Mouse (Mus musculus) ovary, postnatal 36 days (tissue): ENCODE results near the gene Acy3.
"Not testable (repeated sequence)": the region's sequence is repeated elsewhere in the genome, so short reads cannot be mapped to it uniquely, and the experiment has no call there.

Source experiments
- DNase-seq: peaks from one replicate; pipeline ENCODE4 v3.0.0; 2022; ENCODE audit warnings: low spot score, mixed read lengths

Acy3 gene

DNA sequence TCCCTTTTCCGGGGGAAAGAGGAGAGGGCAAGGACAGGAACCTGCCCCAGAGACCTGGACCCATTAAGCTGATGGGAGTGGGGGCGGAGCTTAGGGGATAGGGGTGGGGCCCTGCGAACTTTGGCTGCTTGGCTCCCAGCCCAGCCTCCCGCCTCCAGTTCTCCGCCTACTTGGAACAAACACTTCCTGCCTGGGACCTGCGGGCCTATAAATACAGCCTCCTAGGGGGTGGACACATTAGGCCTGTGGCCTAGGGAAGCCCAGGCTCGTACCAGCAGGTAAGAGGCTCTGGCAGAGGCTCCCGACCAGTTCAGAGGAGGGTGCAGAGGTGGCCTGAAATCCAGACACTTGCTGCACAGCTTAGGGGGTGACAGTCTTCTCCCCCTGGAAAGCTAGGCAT, at the start of gene Acy3:
Gene Acy3, plus strand, starts transcription at position 237 of the 400 bp plus-strand sequence.
- DNase-seq: peak; percentile 84

DNA sequence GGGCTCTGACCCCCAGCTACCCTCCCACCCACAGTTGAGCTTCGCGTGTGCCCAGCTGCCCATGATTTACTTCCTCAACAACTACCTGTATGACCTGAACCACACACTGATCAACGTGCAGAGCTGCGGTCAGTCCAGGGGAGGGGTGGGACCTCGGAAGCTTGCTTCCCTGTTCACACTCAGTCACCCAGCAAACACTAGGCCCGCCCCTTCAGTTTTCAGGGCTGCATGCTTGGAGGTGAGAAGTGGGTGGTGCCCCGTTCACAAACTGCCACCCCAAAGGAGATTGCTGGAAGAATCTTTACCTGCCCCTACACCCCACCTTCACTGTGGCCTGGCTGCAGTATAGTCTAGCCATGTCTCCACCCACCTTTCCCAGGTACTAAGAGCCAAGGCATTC, 44.1 kb upstream of the Acy3 start:
- no peak for DNase-seq

DNA sequence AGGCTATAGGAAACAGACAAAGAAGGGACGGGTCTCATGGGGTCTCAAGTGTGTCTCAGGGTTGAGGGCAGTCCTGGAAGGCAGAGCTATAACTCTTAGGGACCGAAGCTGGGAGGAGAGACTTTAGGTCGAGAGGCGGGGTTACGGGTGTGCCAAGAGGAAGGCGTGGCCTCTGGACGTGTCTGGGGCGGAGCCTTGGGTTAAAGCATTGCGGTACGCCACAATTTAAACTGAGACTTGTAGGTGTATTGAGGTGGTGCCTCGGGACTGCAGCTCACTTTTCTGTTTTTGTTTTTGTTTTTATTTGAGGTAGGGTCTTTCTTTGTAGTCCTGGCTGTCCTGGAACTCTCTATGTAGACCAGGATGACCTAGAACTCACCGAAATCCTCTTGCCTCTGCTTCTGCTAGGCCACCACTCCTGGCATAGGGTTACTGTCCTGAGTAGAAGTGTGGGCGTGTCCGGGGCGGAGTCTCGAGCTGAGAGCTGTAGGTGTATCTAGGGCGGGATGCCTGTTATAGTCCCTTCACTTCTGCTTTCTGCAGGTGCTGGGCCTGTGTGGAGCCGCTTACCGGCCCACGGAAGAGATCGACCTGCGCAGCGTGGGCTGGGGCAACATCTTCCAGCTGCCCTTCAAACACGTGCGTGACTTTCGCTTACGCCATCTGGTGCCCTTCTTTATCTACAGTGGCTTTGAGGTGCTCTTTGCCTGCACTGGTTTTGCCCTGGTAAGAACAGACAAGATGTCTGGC, 43.2 kb upstream of the Acy3 start:
- DNase-seq: no peak

DNA sequence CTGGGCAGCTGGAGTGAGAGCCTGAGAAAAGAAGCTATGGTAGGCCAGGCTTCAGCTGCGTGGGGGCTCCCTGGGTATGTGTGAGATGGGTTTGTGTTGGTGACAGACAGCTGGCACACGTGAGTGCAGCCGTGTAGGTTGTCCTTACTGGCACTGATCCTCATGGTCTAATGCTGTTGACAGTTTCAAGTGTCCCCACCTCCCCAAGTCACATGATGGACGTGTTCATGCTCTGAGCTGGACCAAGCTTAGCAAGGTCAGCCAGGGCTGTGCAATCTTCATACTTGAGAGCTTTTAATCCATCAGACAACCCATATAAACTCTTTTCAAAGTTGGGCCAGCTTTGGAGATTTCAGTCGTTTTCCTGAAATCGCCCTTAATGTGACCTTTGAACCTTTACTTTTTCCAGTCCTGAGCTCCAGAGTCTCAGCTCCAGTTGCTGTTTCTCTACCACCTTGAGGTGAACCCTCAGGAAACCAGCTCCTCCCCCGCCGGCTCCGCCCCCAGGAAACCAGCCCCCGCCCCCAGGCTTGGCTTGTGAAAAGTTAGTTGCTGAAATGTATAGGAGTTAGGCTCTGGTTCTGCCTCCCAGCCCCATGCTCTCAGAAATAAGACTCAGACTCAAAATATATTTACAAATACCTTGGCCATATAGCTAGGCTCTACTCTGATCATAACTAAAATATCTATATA, 40.4 kb upstream of the Acy3 start:
- DNase-seq: no peak

DNA sequence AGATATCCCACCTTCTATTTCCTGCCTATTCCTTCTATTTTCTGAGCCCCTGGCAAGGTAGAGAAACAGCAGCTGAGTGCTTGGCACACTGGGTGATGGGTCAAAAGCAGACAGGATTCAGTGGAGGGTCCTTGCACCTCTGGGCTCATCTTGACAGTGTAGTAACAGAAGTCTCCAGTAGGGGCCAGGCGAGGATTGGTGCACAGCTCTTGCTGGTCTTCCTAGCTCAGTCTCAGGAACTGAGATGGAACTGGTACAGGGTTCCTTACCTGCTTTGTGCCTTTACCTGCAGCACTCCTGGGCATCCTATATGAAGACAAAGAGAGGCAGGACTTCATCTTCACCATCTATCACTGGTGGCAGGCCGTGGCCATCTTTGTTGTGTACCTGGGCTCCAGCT, 39.7 kb upstream of the Acy3 start:
- DNase-seq: peak; percentile 50

DNA sequence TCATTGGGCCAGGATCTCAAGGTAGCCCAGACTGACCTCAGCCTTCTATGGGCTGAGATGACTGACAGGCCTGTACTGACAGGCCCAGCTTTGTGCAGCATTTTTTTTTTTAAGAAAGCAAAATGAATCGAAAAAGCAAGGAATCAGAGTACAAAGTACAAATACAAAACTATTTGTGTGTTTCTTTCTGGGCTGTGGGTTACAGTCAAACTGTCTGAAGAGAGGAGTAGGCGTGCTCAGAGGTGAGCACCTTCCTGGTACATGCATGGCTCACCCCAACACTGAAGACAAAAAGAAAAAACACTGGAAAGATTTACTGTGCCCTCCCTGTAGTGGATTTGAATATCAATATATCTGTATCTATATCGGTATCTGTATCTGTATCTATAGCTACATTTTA, 38.6 kb upstream of the Acy3 start:
- DNase-seq: no peak

DNA sequence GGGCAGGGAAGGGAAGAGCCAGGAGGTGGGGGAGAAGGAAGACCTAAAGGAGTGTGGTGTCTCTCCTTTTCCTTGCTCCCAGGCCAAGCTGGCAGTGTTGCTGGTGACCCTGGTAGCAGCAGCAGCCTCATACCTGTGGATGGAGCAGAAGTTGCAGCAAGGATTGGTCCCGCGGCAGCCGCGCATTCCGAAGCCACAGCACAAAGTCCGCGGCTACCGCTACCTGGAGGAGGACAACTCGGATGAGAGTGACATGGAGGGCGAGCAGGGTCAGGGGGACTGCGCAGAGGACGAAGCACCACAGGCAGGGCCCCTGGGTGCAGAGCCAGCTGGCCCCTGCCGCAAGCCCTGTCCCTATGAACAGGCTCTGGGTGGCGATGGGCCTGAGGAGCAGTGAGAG, 37.8 kb upstream of the Acy3 start:
- no peak for DNase-seq

DNA sequence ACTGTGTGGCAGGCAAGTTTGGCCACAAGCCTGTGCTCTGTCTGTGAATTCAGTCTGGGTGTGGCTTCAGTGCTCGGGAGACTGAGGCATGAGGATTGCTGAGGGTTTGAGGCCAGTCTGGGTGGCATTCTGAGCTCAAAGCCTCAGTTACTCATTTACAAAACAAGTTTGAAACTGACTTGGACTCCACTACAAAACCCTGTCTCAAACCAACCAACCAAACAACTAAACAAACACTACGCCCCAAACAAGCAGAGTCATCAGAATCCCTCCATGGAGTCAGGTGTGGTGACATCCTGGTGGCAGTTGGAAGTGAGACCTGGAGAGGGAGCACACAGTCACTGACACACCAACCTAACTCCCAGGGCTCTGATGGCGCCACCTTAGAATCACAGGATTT, 36.0 kb upstream of the Acy3 start:
- DNase-seq: no peak

DNA sequence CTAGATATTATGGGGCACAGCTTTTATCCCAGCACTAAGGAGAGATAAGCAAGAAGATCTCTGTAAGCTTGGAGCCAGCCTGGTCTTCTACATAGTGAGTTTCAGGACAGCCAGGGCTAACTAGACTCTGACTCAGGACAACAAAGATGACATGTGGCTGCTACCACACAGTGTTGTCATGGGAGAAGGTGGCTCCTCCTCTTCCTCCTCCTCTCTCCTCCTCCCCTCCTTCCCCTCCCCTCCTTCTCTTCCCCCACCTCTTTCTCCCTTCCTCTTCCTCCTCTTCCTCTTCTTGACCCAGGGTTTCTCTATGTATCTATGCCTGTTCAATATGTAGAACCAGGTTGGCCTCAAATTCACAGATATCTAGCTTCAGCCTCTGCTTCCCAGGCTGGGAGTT, 34.9 kb upstream of the Acy3 start:
- no peak for DNase-seq

DNA sequence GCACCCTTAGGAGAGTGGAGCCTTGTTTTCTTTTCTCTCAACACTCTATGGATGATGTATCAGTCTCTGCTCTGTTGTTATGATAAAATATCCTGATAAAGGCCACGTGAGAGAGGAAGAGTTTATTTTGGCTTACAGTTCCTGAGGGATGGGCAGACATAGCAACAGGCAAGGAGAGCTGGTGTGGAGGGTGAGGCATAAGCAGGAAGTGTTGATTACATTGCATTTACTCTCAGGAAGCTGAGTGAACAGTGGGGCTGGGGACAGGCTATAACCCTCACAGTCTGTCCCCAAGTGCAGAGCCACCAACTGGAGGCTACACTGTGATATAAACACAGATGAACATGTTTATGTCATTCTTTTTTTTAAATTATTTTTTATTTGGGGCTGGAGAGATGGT, 34.3 kb upstream of the Acy3 start:
- DNase-seq: no peak

DNA sequence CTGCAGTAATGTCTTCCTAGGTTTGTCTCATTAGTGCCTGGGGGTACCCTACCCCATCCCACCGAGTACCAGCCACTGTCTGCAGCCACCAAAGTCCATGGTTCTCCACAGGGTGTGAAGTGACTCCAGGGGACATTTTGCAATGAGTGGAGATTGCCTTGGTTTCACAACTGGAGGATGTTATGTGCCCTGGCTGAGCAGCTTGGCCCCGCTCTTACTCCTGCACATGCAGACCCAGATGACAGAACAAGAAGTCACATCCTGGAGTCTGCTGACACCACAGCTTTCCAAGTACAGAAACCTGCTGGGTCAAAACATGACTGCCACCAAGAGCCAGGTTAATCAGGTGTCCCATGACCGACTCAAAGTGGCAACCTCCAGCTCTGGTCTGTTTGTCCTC, 31.3 kb upstream of the Acy3 start:
- DNase-seq: no peak

DNA sequence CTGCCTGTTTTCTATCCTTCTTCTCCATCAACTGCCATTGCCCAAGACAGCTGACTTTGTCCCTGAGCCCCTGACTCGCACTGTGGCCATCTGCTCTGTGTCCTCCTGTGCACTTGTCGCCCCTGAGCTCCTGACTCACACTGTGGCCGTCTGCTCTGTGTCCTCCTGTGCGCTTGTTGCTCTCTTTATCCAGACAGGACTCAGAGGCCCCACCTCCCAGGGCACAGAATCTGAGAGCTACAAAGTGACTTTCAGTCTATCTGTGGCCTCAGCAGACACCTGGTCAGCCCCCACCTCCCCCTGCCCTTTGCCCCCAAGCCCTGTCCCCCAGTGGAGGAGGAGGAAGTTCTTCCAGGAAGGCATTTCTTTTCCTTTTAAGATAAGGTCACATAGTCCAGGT, 30.6 kb upstream of the Acy3 start:
- DNase-seq: no peak

DNA sequence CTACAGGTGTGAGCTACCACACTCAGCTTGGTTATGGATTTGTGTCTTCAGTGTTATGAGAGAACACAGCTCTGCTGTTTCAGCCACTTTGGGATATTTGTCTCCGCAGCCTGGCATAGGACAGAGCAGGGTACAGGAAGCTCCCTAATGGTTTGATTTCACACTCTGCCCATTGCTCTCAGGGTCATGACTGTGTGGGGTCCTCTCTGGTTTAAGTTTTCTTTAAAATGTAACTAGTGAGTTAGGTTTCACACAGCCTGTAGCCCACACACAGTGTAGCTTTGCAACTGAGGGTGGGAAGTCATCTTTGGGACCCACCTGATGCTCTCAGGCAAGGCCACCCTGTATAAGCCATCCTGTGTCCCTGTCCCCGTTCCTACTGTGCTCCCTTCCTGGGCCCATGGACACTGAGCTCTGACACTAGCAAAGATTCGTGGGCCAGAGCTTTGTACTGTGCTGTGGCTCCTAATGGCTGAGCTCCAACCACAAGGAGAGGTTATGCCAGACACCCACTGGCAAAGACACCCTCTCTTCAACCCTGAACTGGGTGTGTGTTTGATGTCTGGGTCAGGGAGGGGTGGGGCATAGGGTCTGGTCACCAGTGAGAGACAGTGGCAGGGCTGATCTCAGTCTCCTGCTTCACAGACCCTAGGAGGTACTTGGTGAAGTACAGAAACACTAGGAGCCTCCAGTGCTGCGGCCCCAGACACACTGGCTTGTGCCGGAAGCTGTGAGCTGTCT, 28.9 kb upstream of the Acy3 start:
- DNase-seq: not testable (repeated sequence)

DNA sequence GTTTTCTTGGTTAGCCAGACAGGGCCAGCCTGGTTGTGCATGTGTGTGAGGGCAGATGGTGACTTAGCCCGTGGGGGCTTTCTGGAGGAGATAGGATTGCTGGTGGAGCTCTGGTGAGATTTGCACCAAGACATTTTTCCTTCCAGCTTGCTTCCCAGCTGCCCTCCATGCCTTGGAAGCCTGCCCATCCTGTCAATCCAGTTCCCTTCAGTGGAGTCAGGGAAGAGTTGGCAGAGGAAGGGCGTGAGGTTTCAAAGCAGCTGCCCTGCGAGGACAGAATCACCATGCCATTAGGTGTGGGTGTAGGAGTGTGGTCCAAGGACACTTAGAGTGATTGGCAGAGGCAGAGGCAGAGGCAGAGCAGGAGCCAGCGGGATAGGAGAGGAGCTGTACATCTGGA, 27.9 kb upstream of the Acy3 start, which contains the start of gene Aldh3b3:
Gene Aldh3b3, plus strand, starts transcription at position 176 of the 400 bp plus-strand sequence.
- no peak for DNase-seq

DNA sequence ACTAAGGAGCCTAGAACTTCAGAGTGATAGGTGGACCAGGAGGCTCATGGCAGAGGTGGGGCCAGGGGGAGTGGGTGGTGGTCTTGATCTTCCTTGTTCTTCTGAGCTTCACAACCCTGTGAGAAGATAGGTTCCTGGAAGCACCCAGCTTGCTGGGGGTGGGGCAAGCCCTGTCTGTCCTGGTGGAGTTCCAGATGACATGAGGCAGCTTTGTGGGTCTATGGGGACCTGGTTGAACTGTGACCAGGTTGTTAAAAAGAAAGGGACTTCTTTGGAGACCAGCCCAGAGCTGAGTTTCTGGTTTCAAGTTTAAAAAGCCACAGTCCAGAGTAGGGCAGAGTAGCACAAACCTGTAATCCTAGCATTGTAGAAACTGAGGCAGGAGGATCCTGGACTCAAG, 27.3 kb upstream of the Acy3 start:
- DNase-seq: no peak

DNA sequence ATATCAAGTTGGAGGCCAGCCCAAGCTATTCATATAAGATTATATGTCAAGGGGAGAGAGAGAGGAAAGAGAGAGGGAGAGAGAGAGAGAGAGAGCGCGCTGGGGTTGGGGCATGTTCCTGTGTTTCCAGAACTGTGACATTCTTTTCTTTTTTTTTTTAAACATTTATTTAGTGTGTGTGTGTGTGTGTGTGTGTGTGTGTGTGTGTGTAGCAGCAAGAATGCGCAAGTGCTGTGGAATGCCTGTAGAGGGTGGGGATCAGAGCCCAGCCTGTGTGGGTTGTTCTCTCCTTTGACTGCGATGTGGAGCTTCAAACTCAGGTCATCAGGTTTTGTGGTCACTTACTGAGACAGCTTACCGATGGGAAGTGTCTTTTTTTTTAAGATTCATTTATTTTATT, 26.2 kb upstream of the Acy3 start:
- DNase-seq: no peak

DNA sequence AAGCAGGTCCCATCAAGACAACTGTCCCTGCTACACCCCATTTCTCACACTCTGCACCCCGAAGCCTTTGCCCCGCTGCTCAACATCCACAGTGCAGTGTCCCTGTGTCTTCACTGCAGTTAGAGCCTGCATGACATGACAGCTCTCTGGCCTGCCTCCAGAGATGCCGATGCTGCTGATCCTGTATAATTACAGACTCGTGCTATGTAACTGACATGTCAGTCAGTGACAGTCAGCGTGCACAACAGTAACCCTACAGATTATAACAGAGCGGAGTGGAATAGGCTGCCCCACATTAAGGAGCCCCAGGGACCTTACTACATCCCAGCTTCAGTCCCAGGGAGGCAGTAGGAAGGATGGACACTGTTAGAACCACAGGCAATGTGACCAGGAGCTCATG, 24.6 kb upstream of the Acy3 start:
- DNase-seq: not testable (repeated sequence)

DNA sequence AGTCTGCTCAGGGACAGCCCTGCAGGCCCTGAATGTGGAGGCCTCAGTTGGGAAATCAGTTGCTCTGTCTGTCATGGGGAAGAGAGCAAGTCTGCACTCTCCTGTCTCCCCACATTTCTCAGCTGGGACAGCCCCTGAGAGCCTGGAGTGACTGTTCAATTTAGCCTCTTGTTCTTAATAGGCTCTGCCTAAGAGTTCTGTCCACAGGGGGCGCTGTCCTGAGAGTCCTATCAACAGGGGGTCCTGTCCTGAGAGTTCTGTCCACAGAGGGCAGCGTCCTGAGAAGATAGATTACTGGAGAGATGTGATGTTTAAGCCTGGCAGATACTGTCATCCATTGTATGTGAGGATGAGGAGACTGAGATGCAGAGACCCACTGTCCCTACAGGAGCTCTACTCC, 23.9 kb upstream of the Acy3 start:
- DNase-seq: no peak

DNA sequence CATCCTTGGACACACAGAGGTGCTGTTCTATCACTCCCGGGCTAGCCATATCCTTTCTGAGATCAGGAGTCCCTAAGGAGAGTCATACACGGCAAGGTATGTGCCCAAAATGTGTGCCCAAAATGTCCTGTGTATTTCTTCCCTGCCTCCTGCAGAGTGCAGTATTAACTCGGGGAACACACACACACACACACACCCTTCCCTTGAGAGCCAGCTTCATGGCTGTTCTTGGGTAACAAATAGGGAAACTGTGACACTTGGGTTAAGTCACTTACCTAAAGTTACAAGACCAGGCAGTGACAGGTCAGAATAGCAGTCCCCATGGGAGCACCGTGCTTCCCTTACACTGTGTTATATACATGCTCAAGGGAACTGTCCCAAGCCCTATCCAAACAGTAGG, 22.3 kb upstream of the Acy3 start:
- no peak for DNase-seq

DNA sequence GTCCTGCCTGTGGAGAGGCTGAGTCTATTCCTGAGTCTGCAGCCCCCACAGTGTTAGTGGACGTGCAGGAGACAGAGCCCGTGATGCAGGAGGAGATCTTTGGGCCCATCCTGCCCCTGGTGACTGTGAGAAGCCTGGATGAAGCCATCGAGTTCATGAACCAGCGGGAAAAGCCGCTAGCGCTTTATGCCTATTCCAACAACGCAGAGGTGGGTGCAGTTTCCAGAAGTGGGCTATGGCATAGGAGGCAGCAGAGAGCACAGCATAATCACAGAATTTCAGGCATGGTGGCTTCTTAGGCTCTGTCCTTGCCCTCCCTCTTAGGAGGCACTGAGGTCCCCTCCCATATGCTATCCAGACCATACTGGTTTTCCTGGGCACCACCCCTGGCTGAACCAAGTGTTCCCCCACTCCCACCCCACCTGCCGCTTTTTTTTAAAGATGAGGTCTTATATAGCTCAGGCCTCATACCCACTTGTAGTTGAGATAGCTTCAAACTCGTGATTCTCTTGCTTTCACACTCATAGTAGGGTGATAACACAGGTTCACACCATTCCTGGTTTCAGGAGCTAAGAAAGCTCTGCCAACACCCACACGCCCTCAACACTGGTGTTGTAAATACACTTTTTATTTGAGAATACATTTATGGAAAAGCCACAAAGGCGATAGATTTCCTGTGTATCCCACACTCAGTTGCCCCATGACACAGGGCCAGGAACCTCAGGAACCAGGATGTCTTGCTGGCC, 19.9 kb upstream of the Acy3 start:
- no peak for DNase-seq

DNA sequence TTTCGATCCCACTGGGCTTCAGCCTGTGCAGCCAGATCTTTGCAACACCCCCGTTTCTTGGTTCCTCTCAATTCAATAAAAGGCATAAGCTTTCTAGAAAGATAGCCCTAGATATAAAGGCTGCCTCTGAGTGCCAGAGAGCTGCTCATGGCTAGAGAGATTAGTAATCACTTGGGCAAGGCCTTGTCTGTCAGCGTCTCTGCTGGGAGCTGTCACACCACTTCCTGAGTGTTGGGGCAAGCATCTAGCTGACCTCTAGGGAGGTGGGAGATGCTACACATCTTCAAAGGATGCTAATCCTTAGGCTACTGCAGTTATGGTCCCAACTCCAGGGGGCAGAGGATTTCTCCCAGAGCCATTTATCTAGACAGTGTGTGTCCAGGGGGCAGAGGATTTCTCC, 19.1 kb upstream of the Acy3 start:
- no peak for DNase-seq

DNA sequence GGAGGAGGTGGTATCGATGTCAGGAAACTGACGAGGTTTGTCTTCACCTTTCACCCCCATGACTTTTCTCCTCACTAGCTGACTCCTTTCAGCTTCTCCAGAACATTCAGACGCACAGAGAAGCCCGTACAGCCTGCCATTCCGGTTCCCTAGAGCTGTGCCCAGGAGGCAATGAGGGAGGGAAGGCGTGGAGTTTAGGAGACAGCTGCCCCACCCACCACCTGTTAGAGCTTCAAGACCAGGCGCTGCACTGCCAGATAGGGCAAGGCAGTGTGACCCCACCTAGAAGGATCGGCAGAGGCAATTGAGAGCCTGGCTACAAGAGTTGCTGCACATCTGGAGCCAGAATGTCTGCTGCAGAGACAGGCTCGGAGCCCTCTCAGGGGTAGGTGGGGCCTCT, 14.1 kb upstream of the Acy3 start, which contains the start of gene Aldh3b2:
Gene Aldh3b2, plus strand, starts transcription at position 100 of the 400 bp plus-strand sequence.
- DNase-seq: no peak
